Mouse (Mus musculus): ENCODE measurements at regions not wholly inside any gene's neighbourhood (a gene's known extent, or its start where the extent isn't known, plus 50 kb on each side); places are given as distances from the start of the nearest gene placed in this dataset.

DNA sequence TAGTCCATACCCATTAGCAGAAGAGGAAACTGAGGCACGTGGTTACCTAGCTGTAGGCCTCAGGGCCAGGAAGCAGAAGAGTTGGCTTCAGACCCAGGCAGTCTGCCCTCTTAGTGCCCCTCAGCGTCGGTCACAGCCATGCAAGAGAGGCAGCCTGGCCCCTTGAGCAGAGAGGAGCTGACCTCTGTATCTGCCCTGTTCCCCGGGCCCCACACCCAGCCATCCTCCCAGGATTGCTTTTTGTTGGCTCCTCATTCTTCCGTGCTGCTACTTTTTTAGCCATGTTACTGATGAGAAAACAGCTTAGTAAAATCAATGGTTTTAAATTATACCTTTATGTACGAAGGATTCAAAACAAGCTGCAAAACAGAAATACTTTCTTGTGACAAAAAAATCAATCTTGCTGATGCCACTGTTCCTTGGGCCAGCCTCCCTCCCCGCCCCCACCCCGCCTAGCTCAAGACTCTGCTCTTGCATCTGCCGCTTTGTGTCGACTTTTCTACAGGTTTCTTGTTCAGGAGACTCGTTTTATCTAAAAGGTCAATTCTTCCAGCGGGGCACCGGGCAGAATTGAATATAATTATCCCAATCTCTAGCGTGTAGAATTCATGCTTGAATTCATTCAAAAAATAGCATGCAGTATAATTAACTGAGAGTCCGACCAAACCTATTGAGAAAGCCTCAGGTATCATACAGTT is 70.8 kb downstream of the Sall1 start:
- in situ Hi-C loops (cut with MseI, MboI) = no loop called here

DNA sequence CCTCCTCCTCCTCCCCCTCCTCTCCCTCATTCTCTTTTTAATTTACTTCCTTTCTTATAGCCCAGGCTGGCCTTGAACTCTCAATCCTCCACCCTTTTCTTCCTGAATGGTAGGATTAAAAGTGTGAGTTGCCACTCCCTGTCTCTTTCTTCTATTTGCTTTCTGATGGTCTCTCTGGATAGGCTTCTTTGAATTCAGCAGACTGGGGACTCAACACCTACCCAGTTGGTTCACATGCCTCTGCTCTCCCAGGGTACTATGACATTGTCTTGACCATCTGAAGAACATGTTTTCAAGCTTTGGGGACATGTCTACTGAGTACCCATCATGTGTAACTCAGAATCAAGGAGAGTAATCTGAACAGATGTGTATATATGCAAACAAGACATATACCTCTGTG is 85.1 kb downstream of the Sall1 start:
- in situ Hi-C loops (cut with MseI, MboI) = no loop called here

GRCm38 (mm10) chr8:88953178-88953577 is 90.8 kb downstream of the Sall1 start:
- in situ Hi-C loops (cut with MseI, MboI) = no loop called here

- in situ Hi-C loops (cut with MseI, MboI) = no loop called here
Observed at GRCm38 (mm10) chr8:88951829-88952155, 92.2 kb downstream of the Sall1 start.

- in situ Hi-C loops (cut with MseI, MboI) = no loop called here
Observed at GRCm38 (mm10) chr8:88951145-88951828, 92.7 kb downstream of the Sall1 start.

GRCm38 (mm10) chr8:88949975-88950374 is 94.0 kb downstream of the Sall1 start:
- in situ Hi-C loops (cut with MseI, MboI) = loop anchor here in 1 of 2 experiments (25.0 kb wide), 1 partner anchor 837 kb away; no protein-coding TSS in a partner anchor

- in situ Hi-C loops (cut with MseI, MboI) = loop anchor here in 1 of 2 experiments (25.0 kb wide), 1 partner anchor 838 kb away; no protein-coding TSS in a partner anchor
Observed at GRCm38 (mm10) chr8:88948981-88949380, 95.0 kb downstream of the Sall1 start.

GRCm38 (mm10) chr8:88948328-88948727 is 95.6 kb downstream of the Sall1 start:
- in situ Hi-C loops (cut with MseI, MboI) = loop anchor here in 1 of 2 experiments (25.0 kb wide), 1 partner anchor 839 kb away; no protein-coding TSS in a partner anchor

DNA sequence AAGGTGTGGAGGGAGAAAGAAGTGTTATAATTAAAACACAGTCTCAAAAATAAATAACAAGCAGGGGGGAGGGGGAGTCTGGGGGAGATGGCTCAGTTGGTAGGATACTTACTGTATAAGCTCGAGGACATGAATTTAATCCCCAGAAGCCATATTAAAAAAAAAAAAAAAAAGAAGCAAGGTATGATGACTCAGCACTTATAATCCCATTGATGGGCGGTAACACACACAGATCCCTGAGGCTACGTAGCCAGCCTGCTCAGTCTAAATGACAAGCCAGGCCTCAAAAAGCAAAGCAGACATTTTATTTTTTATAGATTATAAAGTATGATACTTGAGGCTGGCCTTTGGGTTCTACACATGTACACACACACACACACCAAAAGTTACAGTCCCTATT is 96.6 kb downstream of the Sall1 start:
- in situ Hi-C loops (cut with MseI, MboI) = loop anchor here in 1 of 2 experiments (25.0 kb wide), 1 partner anchor 840 kb away; no protein-coding TSS in a partner anchor

- in situ Hi-C loops (cut with MseI, MboI) = loop anchor here in 1 of 2 experiments (25.0 kb wide), 1 partner anchor 842 kb away; no protein-coding TSS in a partner anchor
Observed at GRCm38 (mm10) chr8:88945656-88946055, 98.3 kb downstream of the Sall1 start.

DNA sequence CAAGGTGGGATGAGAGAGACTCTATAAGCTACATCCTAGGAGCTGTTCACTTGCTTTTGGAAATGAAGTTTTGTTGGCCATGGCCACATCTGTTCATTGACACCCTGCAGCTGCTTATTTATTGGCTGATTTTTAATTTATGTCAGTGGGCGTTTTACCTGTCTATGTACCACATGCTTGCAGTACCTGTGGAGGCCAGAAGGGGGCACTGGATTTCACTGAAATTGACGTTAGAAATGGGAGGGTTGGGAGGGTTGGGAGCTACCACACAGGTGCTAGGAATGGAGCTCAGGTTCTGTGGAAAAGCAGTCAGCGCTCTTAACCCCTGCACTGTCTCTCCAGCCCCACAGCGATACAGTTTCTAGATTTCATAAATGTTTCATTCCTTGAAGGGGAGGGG is 99.9 kb downstream of the Sall1 start:
- in situ Hi-C loops (cut with MseI, MboI) = loop anchor here in 1 of 2 experiments (25.0 kb wide), 1 partner anchor 843 kb away; no protein-coding TSS in a partner anchor

- in situ Hi-C loops (cut with MseI, MboI) = loop anchor here in 1 of 2 experiments (25.0 kb wide), 1 partner anchor 848 kb away; no protein-coding TSS in a partner anchor
Observed at GRCm38 (mm10) chr8:88939071-88939746, 104.8 kb downstream of the Sall1 start.

DNA sequence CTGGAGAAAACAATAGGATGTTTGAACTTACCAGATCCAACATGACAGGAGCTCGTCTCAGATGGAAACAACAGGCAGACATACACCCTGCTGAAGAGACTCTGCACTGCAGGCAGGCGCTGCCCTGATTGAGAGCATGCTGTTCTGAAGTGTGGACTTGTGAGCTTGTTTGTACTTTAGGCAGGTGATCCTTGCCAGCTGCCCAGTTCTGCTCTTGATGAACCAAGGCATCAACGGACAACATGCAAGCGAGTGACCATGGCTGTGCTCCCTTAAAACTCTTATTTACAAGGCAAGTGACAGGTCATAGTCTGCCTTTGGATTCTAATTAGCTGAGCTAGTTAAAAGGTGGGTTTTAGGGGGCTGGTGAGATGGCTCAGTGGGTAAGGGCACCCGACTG is 109.3 kb downstream of the Sall1 start:
- in situ Hi-C loops (cut with MseI, MboI) = loop anchor here in 1 of 2 experiments (25.0 kb wide), 1 partner anchor 853 kb away; no protein-coding TSS in a partner anchor

GRCm38 (mm10) chr8:88931050-88931449 is 112.9 kb downstream of the Sall1 start:
- in situ Hi-C loops (cut with MseI, MboI) = loop anchor here in 1 of 2 experiments (25.0 kb wide), 1 partner anchor 856 kb away; no protein-coding TSS in a partner anchor

- in situ Hi-C loops (cut with MseI, MboI) = loop anchor here in 1 of 2 experiments (25.0 kb wide), 1 partner anchor 857 kb away; no protein-coding TSS in a partner anchor
Observed at GRCm38 (mm10) chr8:88930370-88930769, 113.6 kb downstream of the Sall1 start.

- in situ Hi-C loops (cut with MseI, MboI) = loop anchor here in 1 of 2 experiments (25.0 kb wide), 1 partner anchor 858 kb away; no protein-coding TSS in a partner anchor
Observed at GRCm38 (mm10) chr8:88928675-88929377, 115.1 kb downstream of the Sall1 start.

GRCm38 (mm10) chr8:88922840-88923239 is 121.1 kb downstream of the Sall1 start:
- in situ Hi-C loops (cut with MseI, MboI) = no loop called here

DNA sequence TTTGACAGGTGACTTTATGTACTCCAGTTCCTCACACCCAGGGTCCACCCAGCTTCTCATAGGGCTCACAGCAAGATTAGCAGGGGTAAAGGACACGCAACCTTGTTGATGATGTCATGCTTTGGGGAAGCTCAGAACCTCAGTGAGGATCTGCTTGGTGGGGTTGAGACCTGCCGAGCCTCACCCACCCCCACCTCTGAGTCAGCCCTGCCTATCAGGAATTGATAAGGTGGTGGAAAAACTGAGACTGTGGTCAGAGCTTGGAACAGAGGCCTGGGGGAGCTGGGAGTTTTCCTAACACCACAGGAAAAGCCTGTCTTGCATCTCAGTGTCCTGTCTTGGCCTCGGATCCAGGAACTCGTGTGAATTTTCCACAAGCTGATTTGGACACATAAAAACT is 122.0 kb downstream of the Sall1 start:
- in situ Hi-C loops (cut with MseI, MboI) = no loop called here

DNA sequence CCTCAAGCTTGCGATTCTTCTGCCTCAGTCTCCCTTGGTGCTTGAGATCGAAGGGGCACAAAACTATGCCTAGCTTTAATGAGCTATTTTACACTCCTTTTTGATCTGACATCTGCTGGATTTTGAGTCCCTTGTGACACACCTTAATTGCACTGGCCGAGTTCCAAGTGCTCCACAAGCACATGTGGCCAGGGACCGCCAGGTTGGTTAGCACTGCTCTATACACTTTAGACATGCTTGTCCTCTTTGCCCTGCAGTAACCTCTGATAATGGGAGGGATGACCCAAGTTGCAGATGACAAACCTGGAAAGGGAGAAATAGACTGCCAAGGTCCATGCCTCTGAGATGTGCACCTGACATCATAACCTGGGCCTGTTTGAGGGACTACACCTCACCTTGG is 124.7 kb downstream of the Sall1 start:
- in situ Hi-C loops (cut with MseI, MboI) = no loop called here

DNA sequence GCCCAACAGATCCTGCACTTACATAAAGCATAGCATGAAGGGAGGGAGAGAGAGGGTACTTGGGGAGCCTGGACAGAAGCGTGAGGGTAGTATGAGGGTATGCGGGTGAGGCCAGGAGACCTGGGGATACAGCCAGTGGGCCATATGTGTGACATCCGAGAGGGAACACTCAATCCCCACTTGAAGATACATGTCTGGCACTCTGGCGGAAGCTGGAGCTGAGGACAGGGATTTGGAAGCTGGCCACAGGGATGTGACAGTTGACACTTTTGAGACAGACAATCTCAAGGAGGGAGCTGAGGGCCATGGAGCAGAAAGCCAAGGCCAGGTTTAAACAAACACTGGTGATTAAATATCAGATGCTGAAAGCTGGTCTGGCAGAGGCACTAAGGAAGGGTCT is 127.9 kb downstream of the Sall1 start:
- in situ Hi-C loops (cut with MseI, MboI) = no loop called here

- in situ Hi-C loops (cut with MseI, MboI) = no loop called here
Observed at GRCm38 (mm10) chr8:88914657-88915056, 129.3 kb downstream of the Sall1 start.
